Mouse (Mus musculus): ENCODE measurements around the gene Nkx2-5. TPM values are rescaled to one million over a fixed set of nuclear protein-coding genes. Genes with fewer than 3 reads are reported as not detected.

Gene Nkx2-5
- polyA plus RNA-seq, 1 experiment from 2014 or later: not detected

Other genes with a start within 250 kb of the Nkx2-5 start
- 91.3 and 106 TPM in 2 replicates for gene Atp6v0e, start 181.8 kb downstream of the Nkx2-5 start, polyA plus RNA-seq (2014; fragmentation: Nextera tagmentation; extraction: Ambion mirVana)
- gene Crebrf, start 129.4 kb downstream of the Nkx2-5 start, polyA plus RNA-seq (2014; fragmentation: Nextera tagmentation; extraction: Ambion mirVana): 10.2 and 10.5 TPM in 2 replicates
- 47.8 and 51.5 TPM in 2 replicates for gene Bnip1, start 63.9 kb downstream of the Nkx2-5 start, polyA plus RNA-seq (2014; fragmentation: Nextera tagmentation; extraction: Ambion mirVana)
- gene Kifc5b, start 72.1 kb upstream of the Nkx2-5 start, polyA plus RNA-seq (2014; fragmentation: Nextera tagmentation; extraction: Ambion mirVana): 0.90 and 2.1 TPM in 2 replicates
- 20.6 and 23.3 TPM in 2 replicates for gene Phf1, start 88.0 kb upstream of the Nkx2-5 start, polyA plus RNA-seq (2014; fragmentation: Nextera tagmentation; extraction: Ambion mirVana)
- gene Cuta, start 94.6 kb upstream of the Nkx2-5 start, polyA plus RNA-seq (2014; fragmentation: Nextera tagmentation; extraction: Ambion mirVana): 112 and 113 TPM in 2 replicates
- gene Syngap1, start 96.2 kb upstream of the Nkx2-5 start, polyA plus RNA-seq (2014; fragmentation: Nextera tagmentation; extraction: Ambion mirVana): 4.3 and 5.0 TPM in 2 replicates
- gene Zbtb9, start 128.2 kb upstream of the Nkx2-5 start, polyA plus RNA-seq (2014; fragmentation: Nextera tagmentation; extraction: Ambion mirVana): 9.7 and 11.1 TPM in 2 replicates
- gene Bak1, start 184.0 kb upstream of the Nkx2-5 start, polyA plus RNA-seq (2014; fragmentation: Nextera tagmentation; extraction: Ambion mirVana): 5.9 and 6.9 TPM in 2 replicates
- 1.2 and 1.8 TPM in 2 replicates for gene Itpr3, start 212.3 kb upstream of the Nkx2-5 start, polyA plus RNA-seq (2014; fragmentation: Nextera tagmentation; extraction: Ambion mirVana)

Measured in hindbrain, embryonic 14.5 days (tissue).